Mouse (Mus musculus) lung, adult 2 months (tissue): ENCODE measurements around the gene Gm49318.

Source experiments
- CTCF ChIP-seq: fragments of 200-500 bp; IDR thresholded peaks from 2 replicates; pipeline ENCODE4 v1.5.1; 2011; ENCODE audit warnings: mild to moderate bottlenecking, low read length, control low read depth; ENCODE audit not compliant: insufficient read depth
- POLR2A ChIP-seq: fragments of 200-500 bp; IDR thresholded peaks from 2 replicates; pipeline ENCODE4 v1.6.1; 2011; ENCODE audit warnings: low read depth, mild to moderate bottlenecking, control low read depth, low read length, borderline replicate concordance; ENCODE audit errors: extremely low read depth

DNA sequence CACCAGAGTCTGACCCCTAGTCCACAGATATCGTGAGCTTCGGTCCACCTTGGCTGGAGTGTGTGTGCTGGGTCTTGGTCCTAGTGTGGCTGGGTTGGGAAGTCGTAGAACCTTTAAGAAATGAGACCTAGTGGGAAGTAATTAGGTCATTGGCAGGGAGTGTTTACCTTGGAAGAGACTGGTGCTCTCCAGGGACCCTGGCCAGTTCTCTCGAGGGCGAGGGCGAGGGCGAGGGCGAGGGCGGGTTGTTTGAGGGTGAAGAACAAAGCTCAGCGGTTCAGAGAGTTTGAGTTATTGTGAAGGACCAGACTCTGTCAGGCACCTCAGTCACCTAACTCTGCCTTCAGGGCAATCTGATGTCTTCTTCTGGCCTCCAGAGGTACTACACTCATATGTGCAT is 33.2 kb downstream of the Gm49318 start:
- TF ChIP-seq CTCF (no peak), POLR2A (no peak)
